Mouse (Mus musculus) ES-E14 (cell line): Measurements from ENCODE around the gene Defb21.

Experiments
- CHD2 ChIP-seq: IDR thresholded peaks from 2 replicates; pipeline ENCODE4 v1.6.1; 2014; ENCODE audit warnings: mild to moderate bottlenecking, low read depth, low read length, inconsistent platforms
- HCFC1 ChIP-seq: IDR thresholded peaks from 2 replicates; pipeline ENCODE4 v1.6.1; 2012; ENCODE audit warnings: low read length, inconsistent platforms, borderline replicate concordance; ENCODE audit not compliant: insufficient read depth
- MAFK ChIP-seq: IDR thresholded peaks from 2 replicates; pipeline ENCODE4 v1.6.1; 2014; ENCODE audit warnings: mild to moderate bottlenecking, low read depth, low read length, inconsistent platforms; ENCODE audit not compliant: insufficient read depth
- ZC3H11A ChIP-seq: IDR thresholded peaks from 2 replicates; pipeline ENCODE4 v1.6.1; 2012; ENCODE audit warnings: low read depth, mild to moderate bottlenecking, inconsistent platforms, low read length, borderline replicate concordance
- ZNF384 ChIP-seq: IDR thresholded peaks from 2 replicates; pipeline ENCODE4 v1.6.1; 2012; ENCODE audit warnings: low read depth, low read length, inconsistent platforms

DNA sequence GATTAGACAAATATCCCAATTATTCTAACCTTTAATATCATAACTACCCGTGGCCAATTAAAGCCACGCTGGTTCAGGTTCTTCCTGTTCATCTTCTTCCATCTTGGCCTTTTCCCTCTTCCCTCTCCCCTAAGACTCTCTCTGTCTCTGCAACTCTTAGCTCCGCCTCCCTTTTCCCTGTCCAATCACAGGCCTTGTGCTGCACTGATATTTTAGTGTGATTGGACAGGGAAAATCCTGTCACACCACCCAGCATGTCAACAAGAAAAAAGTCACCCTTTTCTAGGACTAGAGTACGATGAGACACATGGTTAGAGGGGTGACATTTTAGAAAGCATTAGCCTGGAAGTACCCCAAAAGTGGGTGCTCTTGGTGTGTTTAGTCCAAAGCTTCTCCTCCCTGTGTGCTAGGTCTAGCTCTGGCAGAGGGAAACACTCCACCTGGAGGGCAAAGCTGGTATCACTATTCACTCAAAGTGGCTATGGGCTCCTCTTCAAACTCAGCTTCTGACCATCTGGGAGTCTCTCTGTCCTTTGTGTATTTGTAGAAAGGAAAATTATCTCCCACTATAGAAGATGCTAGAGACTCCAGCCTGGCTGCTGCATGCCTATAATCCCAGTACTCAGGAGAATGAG is 14.5 kb downstream of the Defb21 start:
- TF ChIP-seq HCFC1 (no peak), ZNF384 (no peak), CHD2 (no peak), MAFK (no peak), ZC3H11A (no peak)
